Mouse (Mus musculus) ES-Bruce4 (cell line): Measurements from ENCODE around the gene Mia3. TPM values are rescaled to one million over a fixed set of nuclear protein-coding genes. Genes with fewer than 3 reads are reported as not detected.
"Not testable (repeated sequence)": the region's sequence is repeated elsewhere in the genome, so short reads cannot be mapped to it uniquely, and the experiment has no call there.

ENCODE experiments used
- H3K27ac ChIP-seq: 2 replicates; pipeline ENCODE4 v1.5.1; 2012; ENCODE audit warnings: low read length, inconsistent platforms; ENCODE audit not compliant: insufficient read depth
- H3K27me3 ChIP-seq: 2 replicates; pipeline ENCODE4 v1.6.1; 2012; ENCODE audit warnings: mild to moderate bottlenecking, low read length, inconsistent platforms; ENCODE audit not compliant: control insufficient read depth, poor library complexity, insufficient read depth, severe bottlenecking
- H3K36me3 ChIP-seq: 2 replicates; pipeline ENCODE4 v1.6.1; 2012; ENCODE audit warnings: inconsistent platforms, mild to moderate bottlenecking, low read length, moderate library complexity; ENCODE audit not compliant: control insufficient read depth, poor library complexity, insufficient read depth, severe bottlenecking
- H3K4me1 ChIP-seq: one replicate; pipeline ENCODE4 v1.8.1; 2011; ENCODE audit warnings: low read length; ENCODE audit not compliant: control insufficient read depth, insufficient read depth
- H3K4me3 ChIP-seq: 2 replicates; pipeline ENCODE4 v1.5.1; 2011; ENCODE audit warnings: low read depth, mild to moderate bottlenecking, low read length
- H3K9ac ChIP-seq: 2 replicates; pipeline ENCODE4 v1.6.1; 2012; ENCODE audit warnings: low read depth, mild to moderate bottlenecking, inconsistent platforms; ENCODE audit not compliant: poor library complexity, severe bottlenecking
- H3K9me3 ChIP-seq: replicated peaks from 2 replicates; pipeline ENCODE4 v1.6.1; 2012; ENCODE audit warnings: mild to moderate bottlenecking, low read length, inconsistent platforms; ENCODE audit not compliant: control insufficient read depth, poor library complexity, insufficient read depth, severe bottlenecking
- CTCF ChIP-seq: IDR thresholded peaks from one replicate; pipeline ENCODE4 v1.8.1; 2011; ENCODE audit warnings: low read depth, low read length
- EP300 ChIP-seq: IDR thresholded peaks from 2 replicates; pipeline ENCODE4 v1.6.1; 2011; ENCODE audit warnings: low read depth, low read length; ENCODE audit not compliant: insufficient read depth
- POLR2A ChIP-seq: IDR thresholded peaks from one replicate; pipeline ENCODE4 v1.8.1; 2011; ENCODE audit warnings: low read length; ENCODE audit not compliant: insufficient read depth
- polyA plus RNA-seq: library from polyadenylated mRNA; stranded (reverse); fragments of >200 nt; gene quantifications from 2 replicates; pipeline ENCODE4 v1.2.4, GENCODE M21; 2011; ENCODE audit warnings: low read depth; ENCODE audit not compliant: missing spikeins, insufficient read depth, insufficient read length

The Mia3 gene
- polyA plus RNA-seq, 1 experiment, result 155 TPM

DNA sequence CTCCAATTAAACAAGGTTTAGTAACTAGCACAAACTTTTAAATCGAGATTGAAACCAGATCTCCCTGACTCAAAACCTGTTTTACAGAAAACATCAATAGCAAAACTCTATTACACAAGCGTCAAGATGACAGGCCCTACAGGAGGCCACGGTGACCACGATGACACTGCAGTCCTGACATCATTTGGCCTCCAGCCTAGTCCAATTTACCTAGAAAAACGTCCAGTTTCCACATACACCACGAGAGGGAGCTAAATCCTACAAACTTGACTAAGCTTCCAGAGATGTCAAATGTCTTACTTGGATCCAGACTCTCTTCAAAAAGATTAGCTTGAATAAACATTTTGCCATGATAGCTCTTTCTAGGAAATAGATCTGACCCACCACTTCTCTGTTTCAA, 19.5 kb downstream of the Mia3 start:
- Histone ChIP-seq H3K4me3 (no peak overlapping the region), H3K27me3 (no peaks in the 10 kb centered on the region), H3K4me1 (no peaks in the 10 kb centered on the region), H3K9ac (no peak overlapping the region), H3K9me3 (no peaks in the 10 kb centered on the region), H3K27ac (no peak overlapping the region), H3K36me3 (peaks cover 11% of the 10 kb centered on the region; the same call in 1 of the 2 replicates)
- TF ChIP-seq CTCF (peak; percentile 18), POLR2A (no peak)

DNA sequence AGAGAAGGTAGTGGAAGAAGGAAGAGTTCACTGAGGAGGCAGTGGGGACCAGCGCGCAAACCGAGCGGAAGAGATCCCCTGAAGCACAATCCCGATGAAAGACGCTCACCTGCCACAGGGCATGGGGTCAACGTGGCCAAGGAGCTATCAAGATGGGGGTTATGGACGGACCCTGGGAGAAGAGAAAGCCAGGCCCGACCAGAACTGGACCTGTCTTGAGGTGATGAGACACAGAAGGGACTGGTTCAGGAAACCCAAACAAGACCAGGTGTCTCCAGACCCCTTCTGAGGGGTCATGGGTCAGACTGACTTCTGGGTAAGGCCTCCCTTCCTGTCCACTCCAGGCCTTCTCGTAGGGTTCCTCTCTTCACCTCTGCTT, 23.5 kb downstream of the Mia3 start:
- Histone ChIP-seq H3K27ac (no peak overlapping the region), H3K4me3 (peak overlapping the region; percentile 98), H3K27me3 (no peaks in the 10 kb centered on the region), H3K9ac (peak overlapping the region; percentile 62), H3K4me1 (no peaks in the 10 kb centered on the region), H3K9me3 (no peaks in the 10 kb centered on the region), H3K36me3 (peaks cover 3% of the 10 kb centered on the region; the same call in 1 of the 2 replicates)
- TF ChIP-seq CTCF (no peak), POLR2A (no peak), EP300 (no peak)

DNA sequence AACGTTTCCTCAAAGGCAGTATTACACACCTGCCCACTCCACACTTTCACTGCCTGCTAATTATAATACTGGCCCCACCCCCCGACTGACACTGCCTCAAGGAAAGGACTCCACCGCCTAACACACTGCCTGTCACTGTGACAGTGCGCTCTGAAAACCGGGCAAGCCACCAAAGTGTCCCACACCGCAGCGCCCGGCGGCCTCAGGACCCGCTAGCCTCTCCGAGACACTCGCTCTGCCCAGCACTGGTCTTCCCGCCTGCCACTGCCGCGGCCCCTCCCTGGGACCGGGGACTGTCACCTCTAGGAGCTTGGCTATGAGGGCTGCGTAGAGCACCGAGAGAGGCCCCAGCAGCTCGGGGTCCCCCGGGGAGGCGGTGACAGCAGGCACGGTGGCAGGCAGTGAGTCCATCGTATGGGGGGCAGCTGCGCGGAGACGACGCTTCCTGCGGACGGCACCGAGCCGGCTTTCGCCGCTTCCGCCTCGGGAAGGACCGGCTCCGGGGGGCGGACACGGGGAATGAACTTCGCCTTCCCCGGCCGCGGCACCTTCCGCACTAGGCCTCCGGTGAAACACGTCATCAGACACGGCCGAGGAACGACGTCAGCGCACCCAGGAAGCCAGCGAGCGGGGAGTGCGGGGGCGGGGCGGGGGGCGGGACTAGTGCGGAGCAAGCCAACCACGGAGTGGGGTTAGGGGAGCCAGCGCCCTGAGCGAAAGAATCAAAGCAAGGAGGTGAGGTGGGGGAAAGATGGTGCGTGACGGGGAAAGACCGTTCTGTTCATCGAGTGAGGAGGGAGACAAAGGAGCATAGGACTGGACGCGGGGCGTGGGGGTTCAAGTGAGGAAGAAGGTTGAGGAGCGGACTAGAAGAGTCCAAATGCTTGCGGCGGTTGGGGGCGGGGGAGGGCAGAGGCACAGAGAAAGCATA, 24.2 kb downstream of the Mia3 start:
- no peaks in the 10 kb centered on the region for H3K9me3 ChIP-seq
- TF ChIP-seq CTCF, result no peak
- no peak for TF ChIP-seq POLR2A
- no peak for TF ChIP-seq EP300
- H3K9ac ChIP-seq, result peak overlapping the region; percentile 62
- no peaks in the 10 kb centered on the region for H3K27me3 ChIP-seq
- no peaks in the 10 kb centered on the region; the same call in 1 of the 2 replicates for H3K36me3 ChIP-seq
- no peak overlapping the region for H3K27ac ChIP-seq
- peak overlapping the region; percentile 98 for H3K4me3 ChIP-seq
- H3K4me1 ChIP-seq, result no peaks in the 10 kb centered on the region

DNA sequence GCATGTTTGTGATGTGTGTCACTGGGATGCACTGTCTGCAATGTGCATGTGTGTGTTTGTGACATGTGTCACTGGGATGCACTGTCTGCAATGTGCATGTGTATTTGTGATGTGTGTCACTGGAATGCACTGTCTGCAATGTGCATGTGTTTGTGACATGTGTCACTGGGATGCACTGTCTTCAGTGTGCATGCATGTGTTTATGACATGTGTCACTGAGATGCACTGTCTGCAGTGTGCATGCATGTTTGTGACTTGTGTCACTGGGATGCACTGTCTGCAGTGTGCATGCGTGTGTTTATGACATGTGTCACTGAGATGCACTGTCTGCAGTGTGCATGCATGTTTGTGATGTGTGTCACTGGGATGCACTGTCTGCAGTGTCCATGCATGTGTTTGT, 26.5 kb downstream of the Mia3 start:
- not testable (repeated sequence) for H3K9me3 ChIP-seq, H3K27me3 ChIP-seq, H3K27ac ChIP-seq, H3K4me3 ChIP-seq, H3K4me1 ChIP-seq, H3K36me3 ChIP-seq, H3K9ac ChIP-seq

DNA sequence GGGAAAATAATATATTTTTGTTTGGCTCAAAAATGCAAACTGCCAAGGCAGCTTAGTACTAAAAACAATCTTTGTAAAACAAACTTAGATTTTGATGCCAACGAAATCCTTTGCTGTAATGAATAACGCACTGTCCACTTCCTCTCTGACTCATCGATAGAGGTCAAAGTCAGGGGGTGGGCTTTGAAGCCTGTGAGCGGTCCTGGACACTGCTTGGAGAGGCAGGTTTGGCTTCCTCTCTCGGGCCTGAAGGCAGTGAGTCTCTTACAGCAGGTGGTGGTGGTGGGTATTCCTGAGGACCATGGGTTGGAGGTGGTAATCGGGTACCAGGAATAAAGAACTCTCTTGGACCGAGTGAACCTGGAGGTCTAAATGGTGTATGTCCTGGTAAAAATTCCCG, 42.2 kb downstream of the Mia3 start:
- H3K9me3 ChIP-seq, result no peaks in the 10 kb centered on the region
- no peaks in the 10 kb centered on the region for H3K4me1 ChIP-seq
- H3K27ac ChIP-seq, result no peak overlapping the region
- H3K4me3 ChIP-seq, result no peak overlapping the region
- peaks cover 23% of the 10 kb centered on the region for H3K36me3 ChIP-seq
- no peaks in the 10 kb centered on the region for H3K27me3 ChIP-seq
- H3K9ac ChIP-seq, result no peak overlapping the region
- TF ChIP-seq POLR2A (no peak), CTCF (no peak), EP300 (no peak)

DNA sequence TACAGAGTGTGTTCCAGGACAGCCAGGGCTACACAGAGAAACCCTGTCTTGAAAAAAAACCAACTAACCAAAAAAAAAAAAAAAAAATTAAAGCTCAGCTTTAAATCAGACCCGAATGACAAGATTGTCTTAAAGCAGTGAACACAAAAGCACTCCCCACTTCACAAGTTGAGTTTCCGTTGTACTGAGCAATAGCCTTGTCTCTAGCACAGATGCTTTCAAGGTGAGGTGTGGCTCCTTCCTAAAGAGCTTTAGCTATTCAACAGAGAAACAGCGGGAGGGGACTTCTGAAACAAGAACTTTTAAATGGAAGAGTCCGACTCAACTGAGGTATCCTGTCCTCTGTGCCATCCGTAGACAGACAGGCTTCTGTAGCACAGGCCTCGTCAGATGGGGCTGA, 44.9 kb downstream of the Mia3 start:
- H3K4me3 ChIP-seq, result no peak overlapping the region
- H3K36me3 ChIP-seq, result peaks cover 16% of the 10 kb centered on the region
- no peaks in the 10 kb centered on the region for H3K9me3 ChIP-seq
- TF ChIP-seq POLR2A, result no peak
- TF ChIP-seq CTCF, result no peak
- TF ChIP-seq EP300, result no peak
- H3K9ac ChIP-seq, result no peak overlapping the region
- H3K4me1 ChIP-seq, result no peaks in the 10 kb centered on the region
- no peaks in the 10 kb centered on the region for H3K27me3 ChIP-seq
- no peak overlapping the region for H3K27ac ChIP-seq
